17 mouse cellular contexts compared by ENCODE assay signal in the genomic region with DNA sequence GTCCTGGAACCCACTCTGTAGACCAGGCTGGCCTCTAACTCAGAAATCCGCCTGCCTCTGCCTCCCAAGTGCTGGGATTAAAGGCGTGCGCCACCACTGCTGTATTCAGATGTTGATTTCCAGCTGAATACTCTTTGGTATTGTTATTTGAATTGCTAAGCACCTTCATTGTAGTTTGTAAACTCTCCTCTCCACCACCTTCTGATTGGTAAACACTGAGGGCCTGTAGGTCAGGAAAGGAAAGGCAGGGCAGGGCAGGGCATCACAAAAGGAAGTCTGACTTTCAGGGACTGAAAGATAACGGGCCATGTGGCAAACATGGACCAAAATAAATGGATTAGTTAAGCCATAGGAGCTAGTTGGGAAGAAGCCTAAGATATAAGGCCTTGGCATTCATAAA.
"Had no signal": no experiment of that assay in that cellular context is flagged by ENCODE, and none has a peak within 500 bp of the region (broad histone marks: within the 10 kb centered on the region; RNA-seq: fewer than 3 reads in every experiment).

No protein-coding gene starts in this region.

- H3K4me1 ChIP-seq: liver, embryonic 13.5 days; midbrain, embryonic 15.5 days; neural tube, embryonic 12.5 days; neural tube, embryonic 15.5 days had no signal

- H3K4me3 ChIP-seq: layer of hippocampus, adult 2 months; left cerebral cortex, adult 2 months; liver, embryonic 13.5 days; midbrain, embryonic 15.5 days; neural tube, embryonic 12.5 days; neural tube, embryonic 15.5 days had no signal

- DNase-seq: kidney, adult 2 months; kidney, postnatal 25 days; layer of hippocampus, postnatal 36 days; liver, embryonic 13.5 days; lung, embryonic 14.5 days; retina, postnatal 1 day; right cerebral cortex, postnatal 25 days; thymus, adult 18-20 months; thymus, postnatal 14 days; thymus, postnatal 4 days had no signal

- H3K36me3 ChIP-seq: midbrain, embryonic 15.5 days had no signal

- H3K9me3 ChIP-seq: liver, embryonic 13.5 days; midbrain, embryonic 15.5 days; neural tube, embryonic 12.5 days; neural tube, embryonic 15.5 days had no signal

- H3K27ac ChIP-seq: kidney, postnatal 0 days; layer of hippocampus, adult 2 months; left cerebral cortex, adult 2 months; liver, embryonic 13.5 days; macrophage; midbrain, embryonic 15.5 days; neural tube, embryonic 12.5 days; neural tube, embryonic 15.5 days had no signal

- H3K27me3 ChIP-seq: liver, embryonic 13.5 days; midbrain, embryonic 15.5 days; neural tube, embryonic 12.5 days; neural tube, embryonic 15.5 days had no signal

- H3K9ac ChIP-seq: liver, embryonic 13.5 days; lung, embryonic 14.5 days; midbrain, embryonic 15.5 days; neural tube, embryonic 12.5 days; neural tube, embryonic 15.5 days had no signal
